8 mouse cellular contexts compared by ENCODE assay signal in the genomic region with DNA sequence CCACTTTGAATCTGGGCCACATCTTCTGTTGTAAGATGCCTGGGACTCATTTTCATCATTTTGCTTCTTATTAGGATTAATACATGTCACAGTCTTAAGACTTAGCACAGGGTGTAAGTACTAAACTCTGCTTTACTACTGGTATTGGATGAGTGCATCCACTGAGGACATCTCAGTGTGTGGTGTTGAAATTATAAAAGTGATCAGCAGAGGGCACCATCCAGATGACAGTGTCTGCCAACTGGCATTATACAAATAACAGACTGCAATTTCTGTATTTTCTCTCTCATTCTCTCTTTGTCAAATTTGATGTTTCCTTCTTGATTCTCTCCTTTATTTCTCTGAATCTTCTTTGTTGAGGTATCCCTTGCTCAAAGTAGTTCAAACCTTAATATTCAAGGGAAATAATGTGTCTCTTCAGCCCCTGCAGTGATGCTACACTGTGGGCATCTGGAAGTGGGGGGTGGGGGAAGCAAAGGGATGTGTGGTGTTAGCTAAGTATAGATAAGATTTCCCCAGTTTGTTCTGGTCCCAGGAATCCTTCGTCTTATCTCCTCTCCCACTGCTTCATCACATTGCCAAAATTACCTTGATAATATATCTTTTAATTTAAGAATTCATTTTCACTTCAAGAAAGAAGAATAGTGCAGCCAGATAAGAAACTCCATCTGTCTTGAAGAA.
DNase-seq lines count a peak whose midpoint lies in the region; ATAC-seq and TF ChIP-seq lines count a peak whose summit lies in the region.

No protein-coding gene starts in this region.

- no peaks in the 10 kb centered on the region for H3K27me3 ChIP-seq in forebrain, embryonic 14.5 days (replicated peaks; ENCODE audit: control insufficient read depth, insufficient read depth, low read length)
- H3K27me3 ChIP-seq in forebrain, embryonic 10.5 days (ENCODE audit: poor library complexity, severe bottlenecking): no peaks in the 10 kb centered on the region
- no peaks in the 10 kb centered on the region for H3K27me3 ChIP-seq in limb, embryonic 14.5 days (ENCODE audit: control insufficient read depth, insufficient read depth, low read length)
- H3K27me3 ChIP-seq in limb, embryonic 10.5 days (ENCODE audit: low read depth, poor library complexity, severe bottlenecking): no peaks in the 10 kb centered on the region
- H3K27me3 ChIP-seq in forebrain, embryonic 11.5 days (ENCODE audit: control insufficient read depth, insufficient read depth, low read length): no peaks in the 10 kb centered on the region

- H3K9ac ChIP-seq in forebrain, embryonic 14.5 days (ENCODE audit: low read length): no peak overlapping the region
- H3K9ac ChIP-seq in limb, embryonic 14.5 days (ENCODE audit: low read depth, low read length, severe bottlenecking): no peak overlapping the region
- H3K9ac ChIP-seq in forebrain, embryonic 11.5 days (ENCODE audit: low read length): no peak overlapping the region

- no peaks in the 10 kb centered on the region for H3K9me3 ChIP-seq in forebrain, embryonic 14.5 days (replicated peaks; ENCODE audit: control insufficient read depth, low read length)
- no peaks in the 10 kb centered on the region for H3K9me3 ChIP-seq in forebrain, embryonic 10.5 days
- H3K9me3 ChIP-seq in limb, embryonic 14.5 days (ENCODE audit: control insufficient read depth, low read length): no peaks in the 10 kb centered on the region
- H3K9me3 ChIP-seq in limb, embryonic 10.5 days (replicated peaks): no peaks in the 10 kb centered on the region
- H3K9me3 ChIP-seq in forebrain, embryonic 11.5 days (ENCODE audit: control insufficient read depth, low read length): no peaks in the 10 kb centered on the region

- no peak overlapping the region for H3K4me3 ChIP-seq in forebrain, embryonic 14.5 days (ENCODE audit: low read depth, low read length)
- H3K4me3 ChIP-seq in forebrain, embryonic 10.5 days: no peak overlapping the region
- H3K4me3 ChIP-seq in limb, embryonic 14.5 days (replicated peaks; ENCODE audit: low read length): no peak overlapping the region
- no peak overlapping the region for H3K4me3 ChIP-seq in limb, embryonic 10.5 days
- no peak overlapping the region for H3K4me3 ChIP-seq in forebrain, embryonic 11.5 days (ENCODE audit: low read depth, low read length)

- TF ChIP-seq POLR2A in limb, embryonic 14.5 days (IDR thresholded peaks at IDR 0.05; ENCODE audit: borderline replicate concordance, extremely low read depth, insufficient read depth, insufficient read length): no peak

- 52% methylated on average over 1 of the region's 1 CpGs for WGBS in forebrain, embryonic 14.5 days
- WGBS in forebrain, embryonic 10.5 days: 55% methylated on average over 1 of the region's 1 CpGs
- WGBS in limb, embryonic 14.5 days: 37% methylated on average over 1 of the region's 1 CpGs
- 42% methylated on average over 1 of the region's 1 CpGs for WGBS in limb, embryonic 10.5 days
- 58% methylated on average over 1 of the region's 1 CpGs for WGBS in forebrain, embryonic 11.5 days

- H3K27ac ChIP-seq in forebrain, embryonic 14.5 days (ENCODE audit: low read depth, low read length): no peak overlapping the region
- no peak overlapping the region for H3K27ac ChIP-seq in forebrain, embryonic 10.5 days
- no peak overlapping the region for H3K27ac ChIP-seq in limb, embryonic 14.5 days (replicated peaks; ENCODE audit: low read depth, low read length)
- H3K27ac ChIP-seq in limb, embryonic 10.5 days: no peak overlapping the region
- H3K27ac ChIP-seq in forebrain, embryonic 11.5 days (ENCODE audit: low read depth, low read length): no peak overlapping the region

- peak; percentile 72 for DNase-seq in forebrain, embryonic 14.5 days (ENCODE audit: low spot score)
- DNase-seq in forebrain, embryonic 10.5 days (ENCODE audit: extremely low spot score, low spot score): no peak
- DNase-seq in limb, embryonic 14.5 days (ENCODE audit: low spot score): peak; percentile 25
- no peak for DNase-seq in limb, embryonic 10.5 days (ENCODE audit: low spot score)
- peak; percentile 67 for DNase-seq in brain, adult 2 months (ENCODE audit: low read depth, low spot score)
- DNase-seq in lung, postnatal 25 days (ENCODE audit: low spot score): peak; percentile 36
- DNase-seq in forebrain, embryonic 11.5 days (ENCODE audit: low spot score): no peak

- H3K4me2 ChIP-seq in forebrain, embryonic 14.5 days (ENCODE audit: low read length): no peak overlapping the region
- no peak overlapping the region for H3K4me2 ChIP-seq in limb, embryonic 14.5 days (replicated peaks; ENCODE audit: low read depth, low read length, severe bottlenecking)
- H3K4me2 ChIP-seq in forebrain, embryonic 11.5 days (ENCODE audit: low read depth, low read length, severe bottlenecking): no peak overlapping the region

- peak; percentile 58 for ATAC-seq in forebrain, embryonic 14.5 days
- ATAC-seq in limb, embryonic 14.5 days (ENCODE audit: low FRiP score, low read depth): no peak
- peak; percentile 76 to 78; a peak in 3 of 4 replicates for ATAC-seq in hematopoietic stem cell, adult 5-6 weeks (replicated peaks in 1 of 2; ENCODE audit: insufficient read depth in 1 of 2, low FRiP score in 2 of 2, low TSS enrichment in 1 of 2, low read depth in 1 of 2, poor library complexity in 2 of 2, severe bottlenecking in 2 of 2)
- no peak for ATAC-seq in forebrain, embryonic 11.5 days (replicated peaks; ENCODE audit: low FRiP score)

- H3K36me3 ChIP-seq in forebrain, embryonic 14.5 days (ENCODE audit: control insufficient read depth, insufficient read depth, low read length): no peaks in the 10 kb centered on the region
- H3K36me3 ChIP-seq in forebrain, embryonic 10.5 days (replicated peaks): no peaks in the 10 kb centered on the region
- no peaks in the 10 kb centered on the region for H3K36me3 ChIP-seq in limb, embryonic 14.5 days (ENCODE audit: control insufficient read depth, insufficient read depth, low read length)
- no peaks in the 10 kb centered on the region for H3K36me3 ChIP-seq in limb, embryonic 10.5 days
- H3K36me3 ChIP-seq in forebrain, embryonic 11.5 days (ENCODE audit: control insufficient read depth, insufficient read depth, low read length): no peaks in the 10 kb centered on the region

- H3K4me1 ChIP-seq in forebrain, embryonic 14.5 days (ENCODE audit: control insufficient read depth, insufficient read depth, low read length): no peaks in the 10 kb centered on the region
- no peaks in the 10 kb centered on the region for H3K4me1 ChIP-seq in forebrain, embryonic 10.5 days
- H3K4me1 ChIP-seq in limb, embryonic 14.5 days (ENCODE audit: control insufficient read depth, insufficient read depth, low read length): no peaks in the 10 kb centered on the region
- no peaks in the 10 kb centered on the region for H3K4me1 ChIP-seq in limb, embryonic 10.5 days
- H3K4me1 ChIP-seq in forebrain, embryonic 11.5 days (replicated peaks; ENCODE audit: control insufficient read depth, insufficient read depth, low read length): no peaks in the 10 kb centered on the region

Comparison
In these comparisons a context has a peak if more than half of its experiments do, and no peak if none do; other contexts are left out.
1. ATAC-seq: peak in forebrain, embryonic 14.5 days (single experiment) and hematopoietic stem cell, adult 5-6 weeks (2 of 2); none in limb, embryonic 14.5 days (single experiment) and forebrain, embryonic 11.5 days (single experiment).
2. DNase-seq: peak in forebrain, embryonic 14.5 days (single experiment), limb, embryonic 14.5 days (single experiment), brain, adult 2 months (single experiment) and lung, postnatal 25 days (single experiment); none in forebrain, embryonic 10.5 days (single experiment), limb, embryonic 10.5 days (single experiment) and forebrain, embryonic 11.5 days (single experiment).